Mouse (Mus musculus) midbrain, postnatal 0 days (tissue): ENCODE measurements around the gene Mocs1. TPM values are rescaled to one million over a fixed set of nuclear protein-coding genes. Genes with fewer than 3 reads are reported as not detected.
A peak's percentile ranks its signal among the peaks of the same experiment; 100 is the strongest.

ENCODE experiments used
- ATAC-seq: fragments of 200-750 bp; cut with Nextera tagmentation; 2 replicates; pipeline ENCODE4 v1.8.0; 2017; ENCODE audit warnings: moderate number of reproducible peaks, mild to moderate bottlenecking, moderate TSS enrichment, moderate library complexity; ENCODE audit not compliant: low FRiP score
- DNase-seq: peaks from one replicate; pipeline ENCODE4 v3.0.0-alpha.2; 2015; ENCODE audit warnings: low spot score
- H3K27ac ChIP-seq: fragments of 300-500 bp; sonication (generic); 2 replicates; pipeline ENCODE4 v1.5.1; 2014; ENCODE audit warnings: low read depth, mild to moderate bottlenecking, low read length, mixed read lengths
- H3K27me3 ChIP-seq: fragments of 300-500 bp; sonication (generic); 2 replicates; pipeline ENCODE4 v1.6.1; 2014; ENCODE audit warnings: low read length, control low read depth, mixed read lengths; ENCODE audit not compliant: insufficient read depth
- H3K36me3 ChIP-seq: fragments of 300-500 bp; sonication (generic); 2 replicates; pipeline ENCODE4 v1.6.1; 2014; ENCODE audit warnings: low read length, control low read depth, mixed read lengths; ENCODE audit not compliant: insufficient read depth
- H3K4me1 ChIP-seq: fragments of 300-500 bp; sonication (generic); 2 replicates; pipeline ENCODE4 v1.6.1; 2014; ENCODE audit warnings: mild to moderate bottlenecking, control low read depth, antibody characterized with exemption, low read length, mixed read lengths; ENCODE audit not compliant: insufficient read depth
- H3K4me2 ChIP-seq: fragments of 300-500 bp; sonication (generic); 2 replicates; pipeline ENCODE4 v1.6.1; 2014; ENCODE audit warnings: low read depth, mild to moderate bottlenecking, low read length, mixed read lengths; ENCODE audit not compliant: poor library complexity, severe bottlenecking
- H3K4me3 ChIP-seq: fragments of 300-500 bp; sonication (generic); 2 replicates; pipeline ENCODE4 v1.5.1; 2014; ENCODE audit warnings: low read depth, mild to moderate bottlenecking, low read length, moderate library complexity
- H3K9ac ChIP-seq: fragments of 300-500 bp; sonication (generic); replicated peaks from 2 replicates; pipeline ENCODE4 v1.6.1; 2014; ENCODE audit warnings: mild to moderate bottlenecking, low read length, moderate library complexity, mixed read lengths; ENCODE audit not compliant: poor library complexity, severe bottlenecking
- H3K9me3 ChIP-seq: fragments of 300-500 bp; sonication (generic); 2 replicates; pipeline ENCODE4 v1.6.1; 2016; ENCODE audit warnings: low read length, control low read depth
- CTCF ChIP-seq: IDR thresholded peaks from 2 replicates; pipeline ENCODE4 v1.5.1; 2016; ENCODE audit warnings: antibody characterized with exemption, mild to moderate bottlenecking
- WGBS: fragments of 180-500 bp; shearing (Covaris S2); extraction: QIAGEN DNeasy Blood & Tissue Kit; methylation state at CpG from one replicate; pipeline ENCODE4 v1.1.7; 2014; 5-methylcytosine and 5-hydroxymethylcytosine counted together
- polyA plus RNA-seq: library from polyadenylated mRNA; unstranded; fragments of >200 nt; fragmentation: Nextera tagmentation; extraction: Ambion mirVana; gene quantifications from 2 replicates; pipeline ENCODE4 v1.2.1, GENCODE M21; 2015
- total RNA-seq: library from RNA; depleted of rRNA; stranded (reverse); fragments of >200 nt; gene quantifications from 2 replicates; pipeline ENCODE4 v1.2.3, GENCODE M21; 2014

Gene Mocs1
- total and polyA plus RNA-seq, 2 experiments from 2014 or later = 5.2 to 8.6 TPM

DNA sequence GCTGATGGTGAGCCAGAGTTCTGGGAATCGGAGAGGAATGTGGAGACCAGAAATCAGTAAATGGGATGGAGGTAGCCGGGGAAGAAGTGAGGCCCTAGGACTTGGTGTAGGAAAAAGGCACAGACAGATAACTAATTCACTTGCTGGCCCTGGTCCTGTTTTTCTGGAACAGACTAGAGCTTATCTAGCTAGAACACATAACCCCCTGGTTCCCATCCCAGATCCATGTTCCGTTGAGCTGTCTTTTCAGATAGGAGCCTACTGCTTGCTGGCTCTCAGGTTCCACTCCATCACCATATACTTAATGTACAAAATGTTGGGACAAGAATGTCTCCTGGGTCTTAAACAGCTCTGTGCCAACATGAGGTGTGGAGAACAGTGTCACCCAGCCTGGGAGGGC, 29.7 kb downstream of the Mocs1 start:
- no peak for TF ChIP-seq CTCF
- Histone ChIP-seq H3K36me3 (peaks cover 12% of the 10 kb centered on the region), H3K4me2 (no peak overlapping the region), H3K4me1 (no peaks in the 10 kb centered on the region), H3K27me3 (no peaks in the 10 kb centered on the region), H3K27ac (no peak overlapping the region), H3K4me3 (no peak overlapping the region), H3K9ac (no peak overlapping the region), H3K9me3 (no peaks in the 10 kb centered on the region)
- DNase-seq = no peak
- ATAC-seq = no peak
- WGBS = 96% methylated on average over 3 of the region's 3 CpGs

DNA sequence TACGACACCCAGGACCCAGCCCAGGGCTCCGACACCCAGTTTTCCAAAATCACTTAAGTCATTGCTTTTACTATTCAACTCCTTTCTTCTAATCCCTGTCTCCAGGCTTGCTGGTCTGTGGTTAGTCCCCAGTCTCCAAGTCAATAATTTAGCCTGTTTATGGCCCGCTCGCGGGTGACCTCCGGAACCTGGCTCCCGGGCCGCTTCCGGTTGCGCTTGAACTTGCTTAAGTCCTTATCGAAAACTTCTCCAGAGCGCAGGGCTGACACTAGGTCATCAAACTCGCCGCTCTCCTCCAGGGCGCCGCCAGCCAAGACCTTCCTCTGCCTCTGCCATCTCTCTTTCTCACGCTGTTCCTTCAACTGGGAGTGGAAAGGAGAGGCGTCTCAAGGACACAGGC, 30.2 kb downstream of the Mocs1 start:
- H3K4me3 ChIP-seq = no peak overlapping the region
- H3K9me3 ChIP-seq = no peaks in the 10 kb centered on the region
- 94% methylated on average over 18 of the region's 18 CpGs for WGBS
- TF ChIP-seq CTCF = no peak
- DNase-seq (no peak), ATAC-seq (no peak)
- H3K4me1 ChIP-seq = no peaks in the 10 kb centered on the region
- no peak overlapping the region for H3K9ac ChIP-seq
- no peak overlapping the region for H3K27ac ChIP-seq
- H3K36me3 ChIP-seq = peaks cover 12% of the 10 kb centered on the region
- no peaks in the 10 kb centered on the region for H3K27me3 ChIP-seq
- H3K4me2 ChIP-seq = no peak overlapping the region

GRCm38 (mm10) chr17:49464884-49465283, 36.7 kb downstream of the Mocs1 start:
- no peak overlapping the region for H3K27ac ChIP-seq
- no peaks in the 10 kb centered on the region for H3K36me3 ChIP-seq
- DNase-seq (no peak), ATAC-seq (no peak)
- H3K4me1 ChIP-seq = no peaks in the 10 kb centered on the region
- H3K9ac ChIP-seq = no peak overlapping the region
- H3K9me3 ChIP-seq = no peaks in the 10 kb centered on the region
- H3K4me3 ChIP-seq = no peak overlapping the region
- WGBS = 75% methylated on average over 3 of the region's 3 CpGs
- no peaks in the 10 kb centered on the region for H3K27me3 ChIP-seq
- no peak for TF ChIP-seq CTCF
- H3K4me2 ChIP-seq = no peak overlapping the region

DNA sequence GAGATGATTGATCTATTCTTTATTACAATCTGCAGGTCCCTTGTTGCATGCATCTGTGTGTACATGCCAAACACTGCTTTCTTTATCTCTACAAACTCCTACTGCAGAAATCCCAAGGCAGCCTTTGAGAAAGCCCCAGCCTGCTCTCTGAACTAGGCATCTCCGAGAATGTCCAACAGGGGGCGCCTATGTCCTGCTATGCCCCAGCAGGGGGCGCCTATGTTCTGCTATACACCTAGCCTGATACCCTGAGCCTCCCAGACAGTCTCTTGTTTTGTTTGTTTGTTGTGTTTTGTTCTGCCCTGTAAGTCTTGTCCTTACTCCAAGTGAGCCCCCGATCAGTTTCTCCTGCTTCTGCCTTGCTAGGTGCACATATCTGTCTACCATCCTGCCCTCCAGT, 40.1 kb downstream of the Mocs1 start:
- no peaks in the 10 kb centered on the region for H3K9me3 ChIP-seq
- ATAC-seq = no peak

GRCm38 (mm10) chr17:49472626-49473025, 44.5 kb downstream of the Mocs1 start:
- ATAC-seq = no peak
- Histone ChIP-seq H3K4me3 (no peak overlapping the region), H3K4me1 (no peaks in the 10 kb centered on the region), H3K9ac (no peak overlapping the region), H3K4me2 (no peak overlapping the region), H3K27me3 (no peaks in the 10 kb centered on the region), H3K27ac (no peak overlapping the region), H3K36me3 (no peaks in the 10 kb centered on the region), H3K9me3 (no peaks in the 10 kb centered on the region)
- 58% methylated on average over 8 of the region's 8 CpGs for WGBS
- TF ChIP-seq CTCF = no peak
- no peak for DNase-seq

More for the DNA sequence above, 40.1 kb downstream of the Mocs1 start:
- WGBS = 38% methylated on average over 4 of the region's 4 CpGs
- Histone ChIP-seq H3K4me2 (no peak overlapping the region), H3K27me3 (no peaks in the 10 kb centered on the region), H3K27ac (no peak overlapping the region), H3K9ac (no peak overlapping the region), H3K4me1 (no peaks in the 10 kb centered on the region), H3K36me3 (no peaks in the 10 kb centered on the region), H3K4me3 (no peak overlapping the region)
- peak; percentile 67 for DNase-seq
- peak; percentile 87 for TF ChIP-seq CTCF

DNA sequence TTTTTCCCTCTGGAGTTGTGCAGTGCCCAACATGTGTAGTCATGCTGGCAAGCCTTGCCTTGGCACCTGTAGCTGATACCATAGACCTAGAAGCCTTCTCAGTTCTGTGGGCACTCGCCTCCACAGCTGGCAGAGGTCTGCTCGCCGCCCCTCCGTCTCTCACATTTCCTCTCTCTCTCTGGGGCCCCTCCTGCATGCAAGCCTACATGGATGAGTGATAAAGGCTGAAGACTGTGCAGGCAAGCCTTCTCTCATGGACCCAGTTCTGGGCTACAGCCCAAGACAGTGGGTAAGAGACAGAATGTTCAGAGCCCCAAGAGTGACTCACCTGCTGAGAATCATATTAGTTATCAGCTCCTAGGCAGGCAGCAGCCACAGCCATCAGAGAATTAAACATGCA, 45.9 kb downstream of the Mocs1 start:
- Histone ChIP-seq H3K4me1 (no peaks in the 10 kb centered on the region), H3K27me3 (no peaks in the 10 kb centered on the region), H3K4me3 (no peak overlapping the region), H3K4me2 (no peak overlapping the region), H3K27ac (no peak overlapping the region), H3K9me3 (no peaks in the 10 kb centered on the region), H3K36me3 (no peaks in the 10 kb centered on the region), H3K9ac (no peak overlapping the region)
- ATAC-seq (no peak), DNase-seq (no peak)
- no peak for TF ChIP-seq CTCF
- WGBS = 92% methylated on average over 4 of the region's 4 CpGs

DNA sequence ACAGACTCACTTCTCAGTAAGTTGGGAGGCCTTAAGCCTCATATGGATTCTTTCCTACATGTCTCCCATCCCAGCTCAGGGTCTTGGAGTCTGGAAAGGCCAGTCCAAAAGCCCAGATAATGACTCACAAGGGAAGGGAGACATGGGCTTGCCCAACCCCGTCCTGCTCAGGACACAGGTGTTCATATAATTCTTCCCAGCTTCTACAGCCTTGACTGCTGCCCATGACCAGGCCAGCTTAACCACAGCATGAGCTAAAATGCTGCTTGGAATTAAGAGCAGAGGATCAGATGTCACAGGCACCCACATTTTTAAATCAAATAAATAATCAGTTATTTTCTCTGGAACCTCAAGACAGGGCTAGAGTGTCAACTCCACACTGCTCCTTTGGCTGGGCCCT, 47.0 kb downstream of the Mocs1 start:
- Histone ChIP-seq H3K4me2 (no peak overlapping the region), H3K9ac (no peak overlapping the region), H3K4me3 (no peak overlapping the region), H3K9me3 (no peaks in the 10 kb centered on the region), H3K4me1 (no peaks in the 10 kb centered on the region), H3K27ac (no peak overlapping the region), H3K27me3 (no peaks in the 10 kb centered on the region), H3K36me3 (no peaks in the 10 kb centered on the region)
- ATAC-seq (no peak), DNase-seq (no peak)
- no peak for TF ChIP-seq CTCF
- 88% methylated on average over 1 of the region's 1 CpGs for WGBS
